Mouse (Mus musculus) small intestine, adult 2 months (tissue): ENCODE data around the gene Prg4.

Experiments
- CTCF ChIP-seq: fragments of 200-500 bp; IDR thresholded peaks from 2 replicates; pipeline ENCODE4 v1.5.1; 2012; ENCODE audit warnings: low read depth, mild to moderate bottlenecking, control low read depth, inconsistent platforms, low read length, moderate library complexity, mixed read lengths; ENCODE audit not compliant: insufficient replicate concordance, insufficient read length; ENCODE audit errors: extremely low read depth
- POLR2A ChIP-seq: fragments of 200-500 bp; IDR thresholded peaks from 2 replicates; pipeline ENCODE4 v1.6.1; 2012; ENCODE audit warnings: low read depth, mild to moderate bottlenecking, control low read depth, inconsistent platforms, low read length, moderate library complexity

DNA sequence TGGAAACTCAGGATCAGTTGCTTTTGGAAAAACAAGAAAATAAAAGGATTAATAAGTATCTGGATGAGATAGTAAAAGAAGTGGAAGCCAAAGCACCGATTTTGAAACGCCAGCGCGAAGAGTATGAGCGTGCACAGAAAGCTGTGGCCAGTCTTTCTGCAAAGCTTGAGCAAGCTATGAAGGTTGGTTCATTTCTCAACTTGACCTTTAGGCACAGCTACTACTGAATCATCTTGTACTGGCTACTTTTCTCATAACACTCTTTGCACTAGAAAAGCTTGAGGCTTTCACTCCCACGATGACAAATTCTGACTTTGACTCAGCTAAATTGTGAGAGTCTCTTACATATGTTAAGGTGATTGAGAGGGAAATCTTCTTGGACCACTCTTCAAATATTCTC, 56.0 kb downstream of the Prg4 start:
- TF ChIP-seq POLR2A (no peak), CTCF (no peak)
